Mouse (Mus musculus) MN1 (cell line): ENCODE results near the gene Rab36.
A peak's percentile ranks its signal among the peaks of the same experiment; 100 is the strongest.

Experiments
- DNase-seq: peaks from one replicate; pipeline ENCODE4 v3.0.0-alpha.2; 2016; ENCODE audit warnings: low spot score

Gene Rab36

DNA sequence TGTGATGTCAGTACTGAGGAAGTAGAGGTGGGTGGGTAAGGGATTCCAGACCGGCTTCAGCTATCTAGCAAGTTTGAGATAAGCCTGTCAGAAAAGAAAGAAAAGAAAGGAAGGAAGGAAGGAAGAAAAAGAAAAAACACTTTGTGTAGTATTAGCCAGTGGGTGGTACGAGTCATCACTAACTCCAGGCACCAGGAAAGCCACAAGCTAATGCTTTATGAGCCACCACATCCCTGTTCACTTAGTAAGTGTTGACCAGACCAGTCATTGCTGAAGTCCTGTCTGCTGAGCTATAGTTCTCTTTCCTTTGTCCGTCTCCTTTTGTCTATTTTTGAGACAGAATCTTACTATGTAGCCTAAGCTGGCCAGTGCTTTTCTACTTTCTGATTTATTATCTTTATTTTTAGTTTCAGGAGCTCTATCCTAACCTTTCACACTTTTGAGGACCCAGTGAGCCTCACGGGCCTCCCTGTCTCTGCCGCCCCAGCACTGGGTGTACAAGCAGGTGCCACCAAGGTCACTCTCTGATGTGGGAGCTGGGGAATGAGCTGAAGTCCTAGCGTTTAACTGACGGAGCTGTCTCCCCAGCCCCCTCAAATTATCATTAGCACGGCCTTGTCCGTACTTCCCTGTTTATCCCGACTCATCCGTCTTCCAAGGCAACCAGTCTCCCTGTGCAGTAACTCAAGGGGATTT is 33.6 kb downstream of the Rab36 start:
- DNase-seq: no peak

GRCm38 (mm10) chr10:75075665-75076064 is 38.8 kb downstream of the Rab36 start:
- no peak for DNase-seq

DNA sequence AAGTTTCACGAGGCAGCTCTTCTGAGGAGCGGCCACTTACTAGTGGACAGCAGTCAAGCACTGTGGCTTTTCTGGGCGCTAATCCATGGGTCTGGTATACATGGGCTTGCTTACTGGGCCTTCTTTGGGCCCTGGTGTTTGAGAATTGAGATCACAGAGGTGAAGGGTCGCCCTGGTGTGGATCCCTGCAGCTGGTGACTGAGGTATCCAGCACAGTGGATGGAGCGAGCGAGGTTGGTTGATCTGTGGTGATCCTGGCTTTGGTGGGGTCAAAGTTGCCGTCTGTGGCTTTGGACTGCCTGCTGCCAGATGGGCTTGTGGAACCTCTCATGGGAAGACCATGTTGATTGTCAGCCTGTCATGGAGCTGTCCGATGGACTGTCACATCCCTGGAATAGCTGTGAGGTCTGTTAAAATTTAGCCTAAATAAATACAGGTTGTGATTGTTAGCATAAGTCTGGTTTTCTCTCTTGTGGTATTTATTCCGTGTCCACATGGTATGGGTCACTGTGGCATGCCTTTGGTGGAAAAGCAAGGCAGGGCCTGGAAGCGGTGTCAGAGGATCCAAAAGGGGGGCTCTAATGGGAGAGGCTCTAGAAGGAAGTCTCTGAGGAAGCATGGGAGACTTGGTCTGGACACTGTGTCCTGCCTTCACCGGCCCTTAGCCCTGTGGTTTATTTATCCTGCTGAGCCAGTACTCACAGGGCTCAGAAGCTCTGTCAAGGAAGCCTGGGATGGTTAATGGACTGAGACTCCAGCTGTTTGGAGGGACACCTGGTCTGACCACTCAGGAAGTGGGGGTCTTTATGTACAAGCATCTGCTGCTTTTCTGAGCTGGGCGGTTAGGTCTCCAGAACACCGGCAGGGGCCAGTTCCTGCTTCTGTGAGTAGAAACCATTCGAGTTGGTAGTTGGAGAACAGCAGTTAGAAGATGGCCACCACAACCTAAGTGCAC is 41.6 kb downstream of the Rab36 start:
- DNase-seq: no peak

DNA sequence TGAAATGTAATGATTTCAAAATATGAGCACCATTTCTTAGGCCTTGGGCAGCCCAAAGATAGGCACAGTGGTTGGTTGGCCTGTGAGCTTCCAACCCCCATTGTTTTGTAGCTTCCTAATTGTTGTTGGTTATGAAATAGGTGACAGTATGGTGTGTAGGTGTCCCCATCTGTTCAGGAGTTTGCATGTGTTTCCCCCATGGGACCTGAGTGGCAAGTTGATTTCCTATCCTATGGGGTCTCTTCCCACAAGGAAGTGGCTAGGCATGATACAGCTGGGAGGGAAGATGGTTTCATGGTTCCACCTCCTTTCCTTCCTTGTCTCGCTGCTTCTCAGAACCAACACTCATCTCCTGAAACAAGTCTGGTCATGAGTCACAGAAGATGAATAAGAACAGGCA is 48.5 kb downstream of the Rab36 start:
- no peak for DNase-seq

DNA sequence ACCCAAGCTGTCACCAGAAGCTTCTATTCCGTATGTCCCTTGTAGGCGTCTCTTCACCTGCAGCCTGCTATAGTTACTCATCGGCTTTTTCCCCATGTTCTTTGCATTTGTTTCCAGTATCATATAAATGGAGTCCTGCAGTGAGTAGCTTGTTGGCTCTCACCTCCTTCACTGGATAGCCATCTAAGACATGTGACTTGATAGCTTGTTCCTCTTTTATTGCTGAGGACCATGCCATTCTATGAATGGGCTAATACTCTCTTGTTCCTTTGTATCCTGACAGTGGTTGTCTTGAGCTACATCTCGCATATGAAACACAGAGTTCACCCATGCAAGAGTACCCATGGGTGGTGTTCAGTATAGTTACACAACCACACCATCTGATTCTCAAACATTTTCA is 51.6 kb downstream of the Rab36 start:
- no peak for DNase-seq

GRCm38 (mm10) chr10:75091478-75092152 is 54.8 kb downstream of the Rab36 start:
- peak; percentile 29 for DNase-seq

- DNase-seq: no peak
Observed at GRCm38 (mm10) chr10:75093252-75093987, 56.6 kb downstream of the Rab36 start.

DNA sequence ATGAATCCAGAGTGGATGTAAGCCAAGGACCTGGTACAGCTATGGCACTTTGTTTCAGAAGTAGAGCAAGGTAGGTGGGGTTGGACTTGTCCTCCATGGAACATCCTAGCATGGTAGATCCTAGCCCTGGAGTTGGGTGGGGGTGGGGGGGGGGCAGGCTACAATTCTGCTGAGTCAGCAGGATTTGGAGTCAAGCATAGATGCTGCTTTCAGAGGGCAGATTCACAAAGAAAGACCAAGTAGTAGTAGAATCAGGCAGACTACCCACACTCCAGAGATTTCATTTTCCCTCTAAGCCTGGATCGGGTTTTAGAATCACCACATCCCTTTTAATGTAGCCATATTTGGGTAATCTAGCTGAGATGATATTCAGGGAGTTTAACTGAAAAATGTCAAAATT is 57.5 kb downstream of the Rab36 start:
- DNase-seq: no peak

- DNase-seq: no peak
Observed at GRCm38 (mm10) chr10:75095216-75095615, 58.4 kb downstream of the Rab36 start.

- DNase-seq: peak; percentile 39
Observed at GRCm38 (mm10) chr10:75098446-75099183, 61.8 kb downstream of the Rab36 start.

DNA sequence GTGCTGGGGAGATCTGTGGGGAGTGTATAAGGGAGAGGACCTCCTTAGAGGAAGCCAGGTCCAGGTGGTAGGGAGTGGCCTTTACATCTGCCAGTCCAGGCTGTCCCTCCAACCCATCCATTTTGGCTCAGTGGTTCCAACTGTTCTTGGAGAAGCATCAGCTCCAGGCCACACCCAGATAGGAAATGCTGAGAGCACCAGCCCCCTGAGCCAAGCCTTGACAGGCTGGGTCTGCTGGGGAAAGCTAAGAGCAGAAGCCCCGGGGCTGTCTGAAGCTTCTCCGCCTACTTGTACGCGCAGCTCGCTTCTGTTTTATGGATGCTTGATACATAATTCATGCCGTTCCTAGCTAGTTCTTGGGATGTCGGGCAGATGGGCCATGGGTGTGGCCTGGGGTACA is 63.4 kb downstream of the Rab36 start:
- no peak for DNase-seq

- DNase-seq: no peak
Observed at GRCm38 (mm10) chr10:75103502-75103901, 66.6 kb downstream of the Rab36 start.
